Mouse (Mus musculus): ENCODE measurements around the gene Gm20518.

DNA sequence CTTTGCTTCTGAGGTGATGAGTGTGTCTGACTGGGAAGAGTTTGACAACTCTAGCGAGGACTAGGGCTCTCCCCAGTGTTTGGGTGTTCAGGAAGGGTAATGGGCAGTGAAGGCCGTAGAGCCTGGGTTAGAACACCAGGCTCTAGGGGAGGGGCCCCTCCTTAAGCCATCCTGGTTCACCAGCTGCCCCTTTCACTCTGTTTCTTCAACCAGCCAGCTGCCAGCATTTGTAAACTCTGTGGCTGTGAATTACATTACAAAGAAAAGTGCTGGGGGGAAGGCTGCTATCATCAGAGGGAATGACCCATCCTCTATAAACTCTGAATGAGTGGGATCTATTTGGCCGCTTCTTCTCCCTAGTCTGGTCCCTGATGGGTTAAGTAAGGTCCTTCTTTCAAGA is 98.7 kb downstream of the Gm20518 start:
- TF ChIP-seq GATA1 (IDR thresholded peaks at IDR 0.05; ENCODE audit: borderline replicate concordance, low read length) = no peak
- TF ChIP-seq FLI1 (IDR thresholded peaks at IDR 0.05; ENCODE audit: low read length) = no peak

Data from megakaryocyte, embryonic 14.5 days (primary cell).